Mouse (Mus musculus): ENCODE data around the gene Hspg2. TPM values are rescaled to one million over a fixed set of nuclear protein-coding genes. Genes with fewer than 3 reads are reported as not detected.

Gene Hspg2
- polyA plus RNA-seq (2014; fragmentation: Illumina TruSeq; extraction: RNeasy Lipid Tissue Mini Kit (QIAGEN cat#74804); ENCODE audit: low read depth, low replicate concordance), result 0.03 TPM

GRCm38 (mm10) chr4:137468260-137469080 is at the start of gene Hspg2:
Gene Hspg2 (plus strand): TSS chr4:137468769.

DNA sequence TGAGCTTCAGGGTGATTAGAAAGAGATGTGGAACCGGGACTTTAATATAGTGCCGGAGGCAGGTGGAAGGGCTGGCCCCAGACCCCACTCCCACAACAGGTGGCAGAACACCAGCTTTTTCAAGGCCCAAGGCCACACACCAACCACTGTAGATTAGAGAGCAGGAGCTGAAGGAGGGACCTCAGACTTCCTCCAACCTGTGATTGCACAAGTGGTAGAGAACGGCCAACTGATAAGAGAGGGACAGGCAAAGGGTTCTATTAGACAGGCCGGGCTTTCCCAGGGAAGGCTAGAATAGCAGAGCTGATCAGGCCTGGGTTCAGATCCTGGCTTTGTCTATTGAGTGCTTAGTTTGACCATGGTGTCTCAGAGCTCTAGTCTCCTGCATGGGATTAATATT is 38.1 kb upstream of the Hspg2 start, which contains the start of gene Cela3b:
Gene Cela3b (minus strand): TSS at position 39 of the 400 bp plus-strand sequence.

DNA sequence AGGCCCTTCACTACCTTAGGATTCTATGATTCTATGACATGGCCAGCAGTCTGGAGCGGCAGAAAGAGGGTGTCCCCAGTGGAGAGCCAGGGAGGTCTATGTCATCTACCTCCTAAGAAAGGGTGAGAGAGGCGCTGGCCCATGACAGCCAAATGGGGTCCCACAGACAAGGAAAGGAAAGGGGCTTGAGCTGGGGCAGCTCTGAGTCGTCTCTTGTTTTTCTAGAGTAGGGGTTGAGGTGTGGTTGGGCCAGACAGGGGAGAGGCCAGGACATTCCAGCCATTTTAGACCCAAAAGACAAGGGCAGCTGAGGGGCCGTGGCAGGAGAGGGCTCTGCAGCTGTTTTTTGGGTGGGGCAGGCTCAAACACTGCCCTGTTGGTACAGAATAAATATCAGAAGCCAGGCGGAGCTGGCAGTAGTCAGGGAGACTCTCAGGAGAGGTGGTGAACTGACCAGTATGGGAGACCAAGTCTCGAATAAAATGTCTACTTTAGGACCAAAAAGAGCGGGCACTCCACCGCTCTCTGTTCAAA is 15.3 kb upstream of the Hspg2 start, which contains the start of gene 1700013G24Rik:
Gene 1700013G24Rik (plus strand): TSS at position 51 of the 534 bp plus-strand sequence.

DNA sequence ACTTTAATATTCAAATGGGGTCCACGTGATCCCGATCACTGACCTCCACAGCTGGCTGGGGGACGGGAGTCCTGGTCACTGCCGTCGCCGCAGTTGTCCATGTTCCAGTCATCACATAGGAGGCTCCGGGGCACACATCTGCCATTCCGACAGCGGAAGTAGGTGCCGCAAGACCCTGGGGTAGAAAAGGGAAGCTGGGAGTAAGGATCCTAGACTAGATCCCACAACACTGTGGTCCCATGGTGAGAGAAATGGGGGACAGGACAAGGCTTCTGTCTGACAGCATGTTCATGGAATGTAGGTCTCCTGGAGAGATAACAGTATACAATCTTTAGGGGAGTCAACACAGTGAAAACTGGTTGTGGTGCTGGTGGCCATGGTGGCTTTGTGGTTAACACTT is 105.9 kb downstream of the Hspg2 start, which contains the start of gene Ldlrad2:
Gene Ldlrad2 (minus strand): TSS at position 101 of the 400 bp plus-strand sequence.

DNA sequence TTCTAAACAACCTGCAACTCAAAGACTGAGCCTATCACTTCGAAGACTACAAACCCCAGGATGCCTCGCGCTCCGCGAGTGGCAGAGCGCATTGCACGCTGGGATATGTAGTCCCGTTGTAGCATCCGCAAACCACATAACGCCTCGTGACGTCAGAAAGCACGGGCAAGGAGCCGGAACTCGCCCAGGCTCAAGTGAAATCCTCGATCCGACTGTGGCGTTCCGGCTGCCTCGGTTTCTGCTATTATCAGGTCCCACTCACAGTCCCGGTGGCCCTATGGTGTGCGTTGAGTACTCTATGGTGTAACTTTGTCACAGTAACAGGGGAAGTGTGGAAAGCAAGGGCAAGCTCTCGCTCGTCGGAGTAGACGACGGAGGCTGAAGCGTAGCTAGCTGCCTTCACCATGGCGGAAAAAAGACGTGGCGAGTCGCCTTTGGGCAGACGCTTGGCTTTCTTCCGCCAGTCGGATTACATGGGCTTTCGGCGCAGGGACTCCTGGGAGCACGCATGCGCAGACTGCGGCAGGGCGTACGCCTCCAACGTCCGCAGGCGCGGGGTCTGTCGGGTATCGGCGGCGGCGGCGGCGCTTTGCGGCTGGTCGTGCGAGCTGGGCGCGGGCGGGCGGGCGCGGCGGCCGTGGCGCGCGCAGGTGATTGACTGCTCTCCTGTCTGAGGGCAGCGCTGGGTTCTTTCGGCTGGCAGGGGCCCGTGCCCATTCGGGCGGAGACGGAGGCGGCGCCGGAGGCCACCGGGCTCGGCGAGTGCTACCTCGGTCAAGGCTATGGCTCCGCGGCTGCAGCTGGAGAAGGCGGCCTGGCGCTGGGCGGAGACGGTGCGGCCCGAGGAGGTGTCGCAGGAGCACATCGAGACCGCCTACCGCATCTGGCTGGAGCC is 125.3 kb downstream of the Hspg2 start, which contains the start of gene Usp48:
Gene Usp48 (plus strand): TSS at position 155 of the 895 bp plus-strand sequence.

Other genes starting within 250 kb of the Hspg2 start
- gene Wnt4, start 191.3 kb upstream of the Hspg2 start, polyA plus RNA-seq (2014; fragmentation: Illumina TruSeq; extraction: RNeasy Lipid Tissue Mini Kit (QIAGEN cat#74804); ENCODE audit: low read depth, low replicate concordance), result not detected
- 209 TPM for gene Cdc42, start 111.0 kb upstream of the Hspg2 start, polyA plus RNA-seq (2014; fragmentation: Illumina TruSeq; extraction: RNeasy Lipid Tissue Mini Kit (QIAGEN cat#74804); ENCODE audit: low read depth, low replicate concordance)
- not detected for gene Cela3a, start 59.0 kb upstream of the Hspg2 start, polyA plus RNA-seq (2014; fragmentation: Illumina TruSeq; extraction: RNeasy Lipid Tissue Mini Kit (QIAGEN cat#74804); ENCODE audit: low read depth, low replicate concordance)
- not detected for gene Cela3b, start 38.2 kb upstream of the Hspg2 start, polyA plus RNA-seq (2014; fragmentation: Illumina TruSeq; extraction: RNeasy Lipid Tissue Mini Kit (QIAGEN cat#74804); ENCODE audit: low read depth, low replicate concordance)
- gene 1700013G24Rik, start 15.5 kb upstream of the Hspg2 start, polyA plus RNA-seq (2014; fragmentation: Illumina TruSeq; extraction: RNeasy Lipid Tissue Mini Kit (QIAGEN cat#74804); ENCODE audit: low read depth, low replicate concordance), result 19.4 TPM
- gene Ldlrad2, start 105.8 kb downstream of the Hspg2 start, polyA plus RNA-seq (2014; fragmentation: Illumina TruSeq; extraction: RNeasy Lipid Tissue Mini Kit (QIAGEN cat#74804); ENCODE audit: low read depth, low replicate concordance), result not detected
- gene Usp48, start 125.0 kb downstream of the Hspg2 start, polyA plus RNA-seq (2014; fragmentation: Illumina TruSeq; extraction: RNeasy Lipid Tissue Mini Kit (QIAGEN cat#74804); ENCODE audit: low read depth, low replicate concordance), result 66.2 TPM
- 0.21 TPM for gene Rap1gap, start 196.0 kb downstream of the Hspg2 start, polyA plus RNA-seq (2014; fragmentation: Illumina TruSeq; extraction: RNeasy Lipid Tissue Mini Kit (QIAGEN cat#74804); ENCODE audit: low read depth, low replicate concordance)

All from testis, adult 10 weeks (tissue).